Mouse (Mus musculus) forebrain, embryonic 14.5 days (tissue): Measurements from ENCODE around the gene Ell. TPM values are rescaled to one million over a fixed set of nuclear protein-coding genes. Genes with fewer than 3 reads are reported as not detected.

Experiments
- ATAC-seq: fragments of 200-750 bp; cut with Nextera tagmentation; 2 replicates; pipeline ENCODE4 v1.8.0; 2017; ENCODE audit warnings: mild to moderate bottlenecking, moderate library complexity
- DNase-seq: peaks from one replicate; pipeline ENCODE4 v3.0.0-alpha.2; 2015; ENCODE audit warnings: low spot score
- H3K27ac ChIP-seq: fragments of 300-500 bp; sonication (generic); 2 replicates; pipeline ENCODE4 v1.5.1; 2014; ENCODE audit warnings: low read depth, mild to moderate bottlenecking, control low read depth, low read length, moderate library complexity
- H3K27me3 ChIP-seq: fragments of 300-500 bp; sonication (generic); replicated peaks from 2 replicates; pipeline ENCODE4 v1.6.1; 2014; ENCODE audit warnings: low read length, control low read depth, mixed read lengths; ENCODE audit not compliant: control insufficient read depth, insufficient read depth
- H3K36me3 ChIP-seq: fragments of 300-500 bp; sonication (generic); 2 replicates; pipeline ENCODE4 v1.6.1; 2014; ENCODE audit warnings: low read length, control low read depth; ENCODE audit not compliant: control insufficient read depth, insufficient read depth
- H3K4me1 ChIP-seq: fragments of 300-500 bp; sonication (generic); 2 replicates; pipeline ENCODE4 v1.6.1; 2014; ENCODE audit warnings: antibody characterized with exemption, low read length, control low read depth; ENCODE audit not compliant: control insufficient read depth, insufficient read depth
- H3K4me2 ChIP-seq: fragments of 300-500 bp; sonication (generic); 2 replicates; pipeline ENCODE4 v1.6.1; 2014; ENCODE audit warnings: mild to moderate bottlenecking, control low read depth, low read length
- H3K4me3 ChIP-seq: fragments of 300-500 bp; sonication (generic); 2 replicates; pipeline ENCODE4 v1.5.1; 2014; ENCODE audit warnings: low read depth, low read length, control low read depth
- H3K9ac ChIP-seq: fragments of 300-500 bp; sonication (generic); 2 replicates; pipeline ENCODE4 v1.6.1; 2014; ENCODE audit warnings: mild to moderate bottlenecking, low read length, control low read depth, moderate library complexity
- H3K9me3 ChIP-seq: fragments of 300-500 bp; sonication (generic); replicated peaks from 2 replicates; pipeline ENCODE4 v1.6.1; 2016; ENCODE audit warnings: low read length, control low read depth, mixed read lengths; ENCODE audit not compliant: control insufficient read depth
- WGBS: fragments of 180-500 bp; shearing (Covaris S2); extraction: QIAGEN DNeasy Blood & Tissue Kit; methylation state at CpG from one replicate; pipeline ENCODE4 v1.1.7; 2014; 5-methylcytosine and 5-hydroxymethylcytosine counted together
- polyA plus RNA-seq: library from polyadenylated mRNA; unstranded; fragments of >200 nt; fragmentation: Nextera tagmentation; extraction: Ambion mirVana; gene quantifications from 2 replicates; pipeline ENCODE4 v1.2.1, GENCODE M21; 2014

Ell gene
- polyA plus RNA-seq, result 15.1 TPM in 2 replicates

- Histone ChIP-seq H3K9ac (peak within 1 kb of the TSS; percentile 78), H3K4me2 (peak within 1 kb of the TSS; percentile 95), H3K4me1 (peaks cover 12% of the 10 kb centered on the region), H3K36me3 (peaks cover 30% of the 10 kb centered on the region), H3K27ac (peak within 1 kb of the TSS; percentile 90), H3K27me3 (no peaks in the 10 kb centered on the region), H3K9me3 (no peaks in the 10 kb centered on the region), H3K4me3 (peak within 1 kb of the TSS; percentile 80)
- peak; percentile 99 for DNase-seq
- WGBS, result under 1% methylated on average over 57 of the region's 58 CpGs
- peak; percentile 89 for ATAC-seq
These were observed at the start of gene Ell for GRCm38 (mm10) chr8:70539077-70539813. TSS of gene Ell (plus strand) at chr8:70539457.

- no peak overlapping the region for H3K27ac ChIP-seq
- H3K9ac ChIP-seq, result no peak overlapping the region
- H3K4me3 ChIP-seq, result no peak overlapping the region
- peaks cover 90% of the 10 kb centered on the region for H3K27me3 ChIP-seq
- no peaks in the 10 kb centered on the region for H3K9me3 ChIP-seq
- no peaks in the 10 kb centered on the region for H3K36me3 ChIP-seq
- peak overlapping the region; percentile 14; the same call in 1 of the 2 replicates for H3K4me2 ChIP-seq
- H3K4me1 ChIP-seq, result peaks cover 9% of the 10 kb centered on the region
- no peak for DNase-seq
- ATAC-seq, result no peak
- 2% methylated on average over 20 of the region's 41 CpGs for WGBS
These were observed 49.7 kb upstream of the Ell start for GRCm38 (mm10) chr8:70489576-70489975.

- no peak overlapping the region for H3K4me2 ChIP-seq
- H3K36me3 ChIP-seq, result no peaks in the 10 kb centered on the region
- H3K27me3 ChIP-seq, result peaks cover 91% of the 10 kb centered on the region
- no peak overlapping the region for H3K4me3 ChIP-seq
- peaks cover 9% of the 10 kb centered on the region for H3K4me1 ChIP-seq
- 6% methylated on average over 10 of the region's 10 CpGs for WGBS
- no peak overlapping the region for H3K27ac ChIP-seq
- H3K9ac ChIP-seq, result no peak overlapping the region
- no peak for DNase-seq
- H3K9me3 ChIP-seq, result no peaks in the 10 kb centered on the region
- no peak for ATAC-seq
These were observed 49.0 kb upstream of the Ell start for GRCm38 (mm10) chr8:70490061-70490879.

GRCm38 (mm10) chr8:70490880-70491495 is 48.3 kb upstream of the Ell start:
- Histone ChIP-seq H3K4me2 (no peak overlapping the region), H3K4me1 (peaks cover 9% of the 10 kb centered on the region), H3K9ac (no peak overlapping the region), H3K9me3 (no peaks in the 10 kb centered on the region), H3K27ac (no peak overlapping the region), H3K36me3 (no peaks in the 10 kb centered on the region), H3K4me3 (no peak overlapping the region), H3K27me3 (peaks cover 91% of the 10 kb centered on the region)
- 1% methylated on average over 20 of the region's 20 CpGs for WGBS
- DNase-seq (no peak), ATAC-seq (no peak)

GRCm38 (mm10) chr8:70492664-70493640 is 46.3 kb upstream of the Ell start, which contains the start of gene Crlf1:
TSS of gene Crlf1 (plus strand) at chr8:70493158.
- Histone ChIP-seq H3K9me3 (no peaks in the 10 kb centered on the region), H3K4me1 (peaks cover 9% of the 10 kb centered on the region), H3K9ac (0 out of 2 replicates have a peak within 1 kb of the TSS, but pooled peaks have one; percentile 25), H3K4me3 (peak within 1 kb of the TSS; percentile 30), H3K36me3 (no peaks in the 10 kb centered on the region), H3K4me2 (peak within 1 kb of the TSS; percentile 57), H3K27ac (no peak within 1 kb of the TSS), H3K27me3 (peaks cover 100% of the 10 kb centered on the region)
- no peak for DNase-seq
- WGBS, result 2% methylated on average over 58 of the region's 93 CpGs
- ATAC-seq, result no peak

GRCm38 (mm10) chr8:70493692-70494415 is 45.4 kb upstream of the Ell start:
- Histone ChIP-seq H3K4me2 (peak overlapping the region; percentile 57), H3K4me3 (peak overlapping the region; percentile 30), H3K27ac (no peak overlapping the region), H3K27me3 (peaks cover 99% of the 10 kb centered on the region), H3K4me1 (peaks cover 6% of the 10 kb centered on the region; the same call in 1 of the 2 replicates), H3K36me3 (no peaks in the 10 kb centered on the region), H3K9me3 (no peaks in the 10 kb centered on the region), H3K9ac (no peak overlapping the region)
- DNase-seq (no peak), ATAC-seq (no peak)
- WGBS, result 1% methylated on average over 45 of the region's 47 CpGs

- WGBS, result 2% methylated on average over 28 of the region's 28 CpGs
- ATAC-seq (no peak), DNase-seq (no peak)
- no peak overlapping the region for H3K4me2 ChIP-seq
- peaks cover 3% of the 10 kb centered on the region; the same call in 1 of the 2 replicates for H3K4me1 ChIP-seq
- no peaks in the 10 kb centered on the region for H3K9me3 ChIP-seq
- peaks cover 99% of the 10 kb centered on the region for H3K27me3 ChIP-seq
- no peaks in the 10 kb centered on the region for H3K36me3 ChIP-seq
- H3K4me3 ChIP-seq, result no peak overlapping the region
- H3K27ac ChIP-seq, result no peak overlapping the region
- H3K9ac ChIP-seq, result no peak overlapping the region
These were observed 44.8 kb upstream of the Ell start for GRCm38 (mm10) chr8:70494416-70494945.
